Mouse (Mus musculus): ENCODE measurements around the gene Bcar1.

DNA sequence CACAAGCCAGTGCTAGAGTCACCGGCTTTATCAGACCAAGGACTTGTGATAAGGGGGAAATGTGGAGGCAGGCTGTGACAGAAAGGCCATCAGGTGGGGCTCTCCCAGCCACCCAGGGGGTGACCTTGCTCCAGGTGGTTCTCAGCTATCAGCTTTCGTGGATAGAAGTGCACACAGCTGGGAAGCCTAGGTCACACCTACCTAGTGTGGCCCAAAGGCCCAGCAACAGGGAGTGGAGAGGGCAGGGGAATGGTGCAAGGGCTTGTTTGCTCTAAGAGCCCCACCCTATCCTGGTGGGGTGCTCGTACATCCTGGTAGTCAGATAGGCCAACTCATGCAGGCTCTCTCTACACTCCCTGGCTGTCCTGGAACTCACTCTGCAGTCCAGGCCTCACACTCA is 38.4 kb downstream of the Bcar1 start:
- TF ChIP-seq GATA1 (IDR thresholded peaks at IDR 0.05; ENCODE audit: low read length): no peak
- no peak for TF ChIP-seq TAL1 (IDR thresholded peaks at IDR 0.05; ENCODE audit: low read length)

All from erythroblast, embryonic 14.5 days (primary cell).